Mouse (Mus musculus) forebrain, postnatal 0 days (tissue): ENCODE data around the gene Wwox. TPM values are rescaled to one million over a fixed set of nuclear protein-coding genes. Genes with fewer than 3 reads are reported as not detected.
"Not testable (repeated sequence)": the region's sequence is repeated elsewhere in the genome, so short reads cannot be mapped to it uniquely, and the experiment has no call there.

Source experiments
- ATAC-seq: fragments of 200-750 bp; cut with Nextera tagmentation; 2 replicates; pipeline ENCODE4 v1.8.0; 2017; ENCODE audit warnings: mild to moderate bottlenecking, moderate library complexity
- DNase-seq: peaks from one replicate; pipeline ENCODE4 v3.0.0-alpha.2; 2015
- H3K27ac ChIP-seq: fragments of 300-500 bp; sonication (generic); 2 replicates; pipeline ENCODE4 v1.5.1; 2014; ENCODE audit warnings: low read depth, mild to moderate bottlenecking, antibody characterized with exemption, low read length, moderate library complexity, mixed read lengths
- H3K27me3 ChIP-seq: fragments of 300-500 bp; sonication (generic); 2 replicates; pipeline ENCODE4 v1.6.1; 2014; ENCODE audit warnings: mild to moderate bottlenecking, low read length, mixed read lengths; ENCODE audit not compliant: insufficient read depth
- H3K36me3 ChIP-seq: fragments of 300-500 bp; sonication (generic); 2 replicates; pipeline ENCODE4 v1.6.1; 2014; ENCODE audit warnings: mild to moderate bottlenecking, moderate library complexity; ENCODE audit not compliant: insufficient read depth
- H3K4me1 ChIP-seq: fragments of 300-500 bp; sonication (generic); 2 replicates; pipeline ENCODE4 v1.6.1; 2014; ENCODE audit warnings: antibody characterized with exemption; ENCODE audit not compliant: insufficient read depth
- H3K4me2 ChIP-seq: fragments of 300-500 bp; sonication (generic); 2 replicates; pipeline ENCODE4 v1.6.1; 2014; ENCODE audit warnings: low read depth, mild to moderate bottlenecking, moderate library complexity
- H3K4me3 ChIP-seq: fragments of 300-500 bp; sonication (generic); 2 replicates; pipeline ENCODE4 v1.5.1; 2014; ENCODE audit warnings: low read depth, low read length, mixed read lengths
- H3K9ac ChIP-seq: fragments of 300-500 bp; sonication (generic); 2 replicates; pipeline ENCODE4 v1.6.1; 2014; ENCODE audit warnings: mild to moderate bottlenecking
- H3K9me3 ChIP-seq: fragments of 300-500 bp; sonication (generic); 2 replicates; pipeline ENCODE4 v1.6.1; 2016; ENCODE audit warnings: low read length
- CTCF ChIP-seq: sonication (generic); IDR thresholded peaks from 2 replicates; pipeline ENCODE4 v1.5.1; 2016; ENCODE audit warnings: antibody characterized with exemption, control low read depth, low read depth
- WGBS: fragments of 180-500 bp; shearing (Covaris S2); extraction: QIAGEN DNeasy Blood & Tissue Kit; methylation state at CpG from one replicate; pipeline ENCODE4 v1.1.7; 2014; 5-methylcytosine and 5-hydroxymethylcytosine counted together
- polyA plus RNA-seq: library from polyadenylated mRNA; unstranded; fragments of >200 nt; fragmentation: Nextera tagmentation; extraction: Ambion mirVana; gene quantifications from 2 replicates; pipeline ENCODE4 v1.2.1, GENCODE M21; 2015
- total RNA-seq: library from RNA; depleted of rRNA; stranded (reverse); fragments of >200 nt; gene quantifications from 2 replicates; pipeline ENCODE4 v1.2.3, GENCODE M21; 2014

Gene Wwox
- total and polyA plus RNA-seq, 2 experiments from 2014 or later, result 13.2 to 17.3 TPM

- H3K4me1 ChIP-seq, result no peaks in the 10 kb centered on the region
- 73% methylated on average over 5 of the region's 5 CpGs for WGBS
- H3K27ac ChIP-seq, result no peak overlapping the region
- H3K4me3 ChIP-seq, result no peak overlapping the region
- TF ChIP-seq CTCF, result no peak
- H3K4me2 ChIP-seq, result no peak overlapping the region
- H3K9me3 ChIP-seq, result no peaks in the 10 kb centered on the region
- ATAC-seq, result no peak
- H3K36me3 ChIP-seq, result no peaks in the 10 kb centered on the region
- H3K27me3 ChIP-seq, result no peaks in the 10 kb centered on the region
- H3K9ac ChIP-seq, result no peak overlapping the region
- no peak for DNase-seq
Observed at GRCm38 (mm10) chr8:114826991-114827390, 387.5 kb downstream of the Wwox start.

- not testable (repeated sequence) for H3K4me3 ChIP-seq, H3K36me3 ChIP-seq, H3K4me1 ChIP-seq, H3K9ac ChIP-seq, H3K9me3 ChIP-seq, ATAC-seq, H3K4me2 ChIP-seq, DNase-seq, H3K27me3 ChIP-seq, H3K27ac ChIP-seq
- WGBS, result 85% methylated on average over 1 of the region's 1 CpGs
Observed at GRCm38 (mm10) chr8:114827810-114828209, 388.4 kb downstream of the Wwox start.

GRCm38 (mm10) chr8:114831595-114831994, 392.1 kb downstream of the Wwox start:
- ATAC-seq, result no peak
- 88% methylated on average over 9 of the region's 9 CpGs for WGBS

GRCm38 (mm10) chr8:114832251-114832774, 392.9 kb downstream of the Wwox start:
- Histone ChIP-seq H3K4me3 (no peak overlapping the region), H3K27me3 (no peaks in the 10 kb centered on the region), H3K36me3 (no peaks in the 10 kb centered on the region), H3K27ac (no peak overlapping the region), H3K4me1 (no peaks in the 10 kb centered on the region), H3K9me3 (no peaks in the 10 kb centered on the region), H3K9ac (no peak overlapping the region), H3K4me2 (no peak overlapping the region)
- DNase-seq (no peak), ATAC-seq (no peak)
- no peak for TF ChIP-seq CTCF
- 88% methylated on average over 8 of the region's 8 CpGs for WGBS

More at GRCm38 (mm10) chr8:114831595-114831994, 392.1 kb downstream of the Wwox start:
- no peak for DNase-seq
- Histone ChIP-seq H3K4me3 (no peak overlapping the region), H3K4me2 (no peak overlapping the region), H3K9ac (no peak overlapping the region), H3K4me1 (no peaks in the 10 kb centered on the region), H3K9me3 (no peaks in the 10 kb centered on the region), H3K27me3 (no peaks in the 10 kb centered on the region), H3K27ac (no peak overlapping the region), H3K36me3 (no peaks in the 10 kb centered on the region)
- no peak for TF ChIP-seq CTCF

GRCm38 (mm10) chr8:114834730-114835129, 395.3 kb downstream of the Wwox start:
- Histone ChIP-seq H3K9ac (no peak overlapping the region), H3K27ac (no peak overlapping the region), H3K4me3 (no peak overlapping the region), H3K4me2 (no peak overlapping the region), H3K36me3 (no peaks in the 10 kb centered on the region), H3K9me3 (no peaks in the 10 kb centered on the region), H3K4me1 (no peaks in the 10 kb centered on the region), H3K27me3 (no peaks in the 10 kb centered on the region)
- WGBS, result 84% methylated on average over 15 of the region's 15 CpGs
- TF ChIP-seq CTCF, result no peak
- DNase-seq (no peak), ATAC-seq (no peak)

GRCm38 (mm10) chr8:114839998-114840397, 400.5 kb downstream of the Wwox start:
- ATAC-seq (no peak), DNase-seq (no peak)
- Histone ChIP-seq H3K36me3 (no peaks in the 10 kb centered on the region), H3K9ac (no peak overlapping the region), H3K27me3 (no peaks in the 10 kb centered on the region), H3K4me2 (no peak overlapping the region), H3K9me3 (no peaks in the 10 kb centered on the region), H3K4me3 (no peak overlapping the region), H3K4me1 (no peaks in the 10 kb centered on the region), H3K27ac (no peak overlapping the region)
- no peak for TF ChIP-seq CTCF
- 92% methylated on average over 10 of the region's 10 CpGs for WGBS

- no peaks in the 10 kb centered on the region for H3K36me3 ChIP-seq
- H3K9ac ChIP-seq, result no peak overlapping the region
- no peak overlapping the region for H3K4me3 ChIP-seq
- H3K4me1 ChIP-seq, result no peaks in the 10 kb centered on the region
- no peak overlapping the region for H3K4me2 ChIP-seq
- H3K27ac ChIP-seq, result no peak overlapping the region
- 77% methylated on average over 7 of the region's 7 CpGs for WGBS
- ATAC-seq (no peak), DNase-seq (no peak)
- no peak for TF ChIP-seq CTCF
- 0 out of 2 replicates have a peak, but pooled peaks cover 8% of the 10 kb centered on the region for H3K27me3 ChIP-seq
- H3K9me3 ChIP-seq, result no peaks in the 10 kb centered on the region
Observed at GRCm38 (mm10) chr8:114847666-114848065, 408.2 kb downstream of the Wwox start.
